Mouse (Mus musculus): ENCODE results near the gene Egfl7.

DNA sequence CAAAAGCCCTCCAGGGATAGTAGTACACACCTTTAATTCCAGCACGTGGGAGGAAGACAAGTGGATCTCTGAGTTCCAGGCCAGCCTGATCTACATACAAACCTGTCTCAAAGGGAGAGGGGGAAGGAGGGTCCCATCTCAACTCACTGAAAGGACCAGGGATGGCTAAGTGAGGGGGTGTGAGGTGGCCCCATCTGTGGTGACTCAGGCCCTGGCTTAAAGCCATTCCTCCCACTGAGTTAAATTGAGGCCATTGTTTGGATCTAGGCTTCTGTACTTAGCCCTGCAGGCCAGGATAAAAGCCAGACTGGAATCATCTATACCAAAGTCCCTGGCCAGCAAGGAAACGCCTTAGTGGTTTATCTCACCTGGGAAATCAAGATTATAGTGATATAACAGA, 41.4 kb downstream of the Egfl7 start:
- no peak for TF ChIP-seq CHD2 (IDR thresholded peaks at IDR 0.05; ENCODE audit: low read depth, low read length)
- no peak for TF ChIP-seq MAFK (IDR thresholded peaks at IDR 0.05; ENCODE audit: insufficient read depth, low read depth, low read length)
- no peak for TF ChIP-seq ZC3H11A (IDR thresholded peaks at IDR 0.05; ENCODE audit: borderline replicate concordance, low read depth, low read length)
- TF ChIP-seq HCFC1 (IDR thresholded peaks at IDR 0.05; ENCODE audit: borderline replicate concordance, insufficient read depth, low read length), result no peak
